Mouse (Mus musculus) cerebellum, postnatal 25 days (tissue): ENCODE measurements around the gene Focad.

ENCODE experiments used
- DNase-seq, 2 experiments: peaks; one replicate each; pipeline ENCODE4 v3.0.0; 2021; ENCODE audit warnings: mixed read lengths in 2 of 2

Gene Focad

DNA sequence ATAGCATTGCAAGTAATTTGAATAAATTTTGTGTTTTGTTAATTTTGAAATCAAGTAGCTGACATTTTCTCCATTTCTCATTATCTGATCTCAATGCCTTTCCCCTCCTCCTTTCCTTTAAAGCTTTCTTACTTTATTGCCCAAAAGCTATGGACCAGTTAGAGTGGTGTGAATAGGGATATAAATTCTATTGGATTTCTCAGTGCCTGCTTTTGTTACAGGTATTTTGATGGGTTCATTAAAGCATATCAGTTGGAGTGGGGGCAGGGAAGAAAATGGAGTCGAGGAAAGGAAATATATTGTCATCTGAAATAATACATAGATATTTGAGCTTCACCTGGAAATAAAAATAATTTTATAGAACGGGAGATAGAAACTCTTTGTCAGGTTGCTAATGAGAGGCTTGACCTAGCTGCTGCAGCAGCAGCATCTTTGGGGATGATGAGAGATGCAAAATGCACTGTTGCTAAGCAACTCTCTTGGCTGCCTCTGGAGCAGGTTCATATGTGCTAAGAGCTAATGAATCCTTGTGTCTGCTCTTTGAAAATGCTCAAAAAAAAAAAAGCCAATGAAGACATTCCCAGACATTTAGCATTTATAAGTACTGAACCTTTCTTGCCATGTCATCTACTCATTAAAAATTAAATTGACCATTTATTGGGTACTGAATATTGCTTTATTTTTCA is 116.9 kb downstream of the Focad start:
- DNase-seq: no peak

DNA sequence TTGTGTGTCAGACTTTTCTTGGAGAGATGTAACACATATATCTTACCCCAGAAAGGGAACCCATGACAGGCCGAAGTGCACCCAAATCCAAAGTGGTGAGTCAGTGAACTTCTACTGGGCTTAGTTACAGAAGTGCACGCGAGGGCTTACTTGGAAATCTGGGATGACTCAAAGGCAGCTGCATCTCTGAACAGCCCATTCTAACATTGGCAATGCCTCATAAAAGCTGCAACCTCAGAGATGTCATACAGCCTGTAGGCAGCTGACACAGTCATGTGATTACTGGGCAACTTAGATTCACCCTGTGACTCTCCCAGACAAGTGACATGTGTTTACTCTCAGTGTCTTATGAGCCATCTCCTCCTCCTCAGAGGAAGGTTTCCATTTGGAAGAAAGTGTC is 119.5 kb downstream of the Focad start:
- no peak for DNase-seq

- no peak for DNase-seq
Observed at GRCm38 (mm10) chr4:88218286-88218685, 123.9 kb downstream of the Focad start.

DNA sequence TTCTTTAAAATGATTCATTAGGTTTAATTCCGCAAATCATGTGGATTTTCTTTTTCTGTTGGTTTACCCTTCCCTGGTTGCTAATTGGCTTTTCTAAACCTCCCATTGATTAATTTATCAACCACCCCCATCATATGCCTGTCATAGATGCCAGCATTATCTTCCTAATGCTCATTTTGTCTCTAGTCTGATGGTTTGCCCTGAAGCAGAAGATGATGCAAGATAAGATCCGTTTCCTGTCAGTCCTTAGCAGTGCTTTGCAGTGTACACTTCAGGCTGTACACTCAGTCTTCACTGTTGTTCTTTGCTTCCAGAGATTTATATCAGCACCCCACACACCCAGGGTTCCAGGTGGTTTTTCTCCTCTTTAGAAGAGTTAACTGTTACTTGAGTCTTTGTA is 124.4 kb downstream of the Focad start:
- DNase-seq: no peak

DNA sequence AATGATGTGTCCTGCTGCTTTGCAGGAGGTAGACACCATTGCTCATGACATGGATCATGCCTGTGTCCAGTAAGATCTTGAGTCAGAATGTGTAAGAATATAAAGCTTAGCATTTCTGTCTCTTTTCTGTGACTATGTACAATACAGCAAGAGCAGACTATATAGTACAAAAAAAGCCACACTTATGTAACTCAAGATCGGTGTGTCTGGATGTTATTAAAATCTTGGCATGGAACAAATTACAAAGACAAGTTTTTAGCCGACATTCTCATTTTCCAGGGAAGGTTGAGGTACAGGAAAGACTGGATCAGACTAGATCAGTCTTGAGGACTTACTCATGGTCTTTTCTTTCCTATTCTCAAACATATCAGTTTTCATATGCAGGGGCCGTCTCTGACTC is 136.9 kb downstream of the Focad start:
- no peak for DNase-seq

- no peak for DNase-seq
Observed at GRCm38 (mm10) chr4:88235941-88236340, 141.5 kb downstream of the Focad start.

- no peak for DNase-seq
Observed at GRCm38 (mm10) chr4:88236926-88237756, 142.7 kb downstream of the Focad start.

DNA sequence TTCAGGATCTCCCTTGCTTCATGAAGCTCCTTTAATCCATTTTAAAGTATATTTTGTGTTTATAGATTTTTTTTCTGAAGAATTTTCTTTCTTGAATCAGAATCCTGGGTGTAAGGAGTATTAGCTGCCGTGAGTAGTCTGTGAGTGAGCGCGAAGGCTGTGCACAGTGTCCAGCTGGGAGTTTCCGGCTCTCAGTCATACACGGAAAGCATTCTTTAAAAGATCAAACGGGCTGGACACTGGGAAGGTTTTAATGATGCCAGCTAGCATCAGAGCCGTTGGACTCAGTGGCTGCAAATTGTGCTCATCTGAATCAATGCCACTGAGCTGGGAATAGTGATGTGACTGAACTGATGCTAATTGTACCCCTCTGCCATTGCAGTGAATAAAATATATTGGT is 143.9 kb downstream of the Focad start:
- peak; percentile 36 to 38 for DNase-seq

- no peak for DNase-seq
Observed at GRCm38 (mm10) chr4:88243834-88244233, 149.4 kb downstream of the Focad start.

GRCm38 (mm10) chr4:88245494-88245893 is 151.1 kb downstream of the Focad start:
- DNase-seq: no peak

DNA sequence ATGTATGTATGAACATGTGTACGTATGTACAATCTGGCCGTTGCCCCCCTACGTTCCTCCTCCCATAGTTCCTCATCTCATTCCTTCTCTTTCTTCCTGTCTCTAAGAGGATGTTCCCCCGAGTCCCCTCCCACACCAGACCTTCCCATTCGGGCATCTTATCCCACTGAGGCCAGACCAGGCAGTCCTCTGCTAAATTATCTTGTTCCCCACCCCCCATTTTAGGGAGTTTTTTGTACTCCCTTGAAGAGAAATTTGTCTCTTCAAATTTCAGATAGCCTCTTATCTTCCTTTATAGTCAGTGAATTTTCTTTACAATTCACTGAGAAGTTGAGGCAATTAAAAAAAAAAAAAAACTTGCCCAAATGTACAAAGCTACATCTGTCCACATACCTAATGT is 166.9 kb downstream of the Focad start:
- DNase-seq: no peak

GRCm38 (mm10) chr4:88264536-88264935 is 170.1 kb downstream of the Focad start:
- no peak for DNase-seq

- peak; percentile 71 to 77 for DNase-seq
Observed at GRCm38 (mm10) chr4:88270408-88271067, 176.1 kb downstream of the Focad start.

GRCm38 (mm10) chr4:88275571-88276041 is 181.2 kb downstream of the Focad start:
- no peak for DNase-seq

DNA sequence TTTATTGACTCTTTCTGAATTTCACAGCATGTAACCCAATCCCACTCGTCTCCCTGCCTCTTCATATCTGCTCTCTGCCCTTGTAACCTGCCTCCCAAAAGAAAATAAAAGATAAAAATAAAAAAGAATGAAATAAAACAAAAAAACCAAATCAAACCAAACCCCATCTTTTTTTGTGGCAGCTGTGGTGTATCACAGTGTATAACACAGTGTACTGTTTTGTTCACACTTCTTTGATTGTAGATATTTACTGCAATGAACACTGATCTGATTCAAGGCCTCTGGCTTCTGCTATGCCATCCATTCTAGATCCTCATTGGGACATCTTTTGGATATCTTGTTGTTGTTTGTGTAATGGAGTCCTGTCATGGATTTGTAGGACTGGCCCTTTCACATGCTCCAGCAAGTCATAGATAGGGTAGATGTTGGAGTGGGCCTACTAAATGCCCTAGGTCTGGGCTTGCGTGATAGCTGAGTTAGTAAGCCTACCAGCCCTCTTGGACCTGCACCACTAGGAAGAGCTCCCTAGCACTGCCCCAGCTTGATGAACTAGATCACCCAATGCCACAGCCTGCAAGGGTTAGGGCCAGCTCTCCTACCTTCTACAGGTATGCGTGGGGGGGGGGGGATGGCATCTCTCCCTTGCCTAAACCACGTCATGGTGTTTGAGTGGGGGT is 181.8 kb downstream of the Focad start:
- no peak for DNase-seq

DNA sequence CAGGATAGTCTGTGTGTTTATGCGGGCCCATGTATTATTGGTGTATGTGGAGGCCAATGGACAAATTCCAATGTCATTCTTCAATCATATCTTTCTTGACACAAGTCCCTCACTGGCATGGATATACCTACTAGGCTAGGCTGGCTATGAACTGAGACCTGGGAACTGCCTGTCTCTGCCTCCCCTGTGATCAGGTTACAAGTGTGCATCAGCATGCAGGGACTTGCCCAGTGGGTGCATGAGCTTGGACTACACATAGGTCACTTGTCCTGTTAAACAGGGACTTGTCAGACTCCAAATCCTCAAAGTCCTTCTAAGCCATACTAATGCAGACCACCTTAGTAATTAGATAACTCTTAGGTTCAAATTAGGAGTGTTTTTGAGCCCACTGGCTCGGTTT is 184.1 kb downstream of the Focad start:
- no peak for DNase-seq

- DNase-seq: no peak
Observed at GRCm38 (mm10) chr4:88280536-88280935, 186.1 kb downstream of the Focad start.

DNA sequence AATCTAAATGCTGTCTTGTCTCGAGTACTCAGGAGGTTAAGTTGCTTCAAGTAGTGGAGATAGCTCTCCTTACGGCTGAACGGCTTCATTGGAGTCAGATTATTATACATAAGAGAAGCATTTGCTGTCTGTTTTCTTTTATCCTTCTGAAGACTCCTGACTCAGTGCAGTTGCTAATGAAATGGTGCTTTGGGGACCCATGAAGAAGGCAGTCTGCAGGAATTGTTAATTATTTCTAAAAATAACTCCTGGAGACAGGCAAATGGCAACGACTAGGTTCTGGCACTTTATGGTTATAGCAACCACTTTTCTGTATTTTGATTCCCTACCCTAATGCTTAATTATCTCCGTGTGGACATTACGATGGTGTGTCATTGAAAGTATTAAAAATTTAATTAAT is 201.1 kb downstream of the Focad start:
- DNase-seq: no peak

GRCm38 (mm10) chr4:88299551-88299950 is 205.1 kb downstream of the Focad start:
- DNase-seq: no peak

- DNase-seq: no peak
Observed at GRCm38 (mm10) chr4:88300832-88301621, 206.6 kb downstream of the Focad start.

- DNase-seq: peak; percentile 23 to 56
Observed at GRCm38 (mm10) chr4:88302291-88302690, 207.9 kb downstream of the Focad start.

DNA sequence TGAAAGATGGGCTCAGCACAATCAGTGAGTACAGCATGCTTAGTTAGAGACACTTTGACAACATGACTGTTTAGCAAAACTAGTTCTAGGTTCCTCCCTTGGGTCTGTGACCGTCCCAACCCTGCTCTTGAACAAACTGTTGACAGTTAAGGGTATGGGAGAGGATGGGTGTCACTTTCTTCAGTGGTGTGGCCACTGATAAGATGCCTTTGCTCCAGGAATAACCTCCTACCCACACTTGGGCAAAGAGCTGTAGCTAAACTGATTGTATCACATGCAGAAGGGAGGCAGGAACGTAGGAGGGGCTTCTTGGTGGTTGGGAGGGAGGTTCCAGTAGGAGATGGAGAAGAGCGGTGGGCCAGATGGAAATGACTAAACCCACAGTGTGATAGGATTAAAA is 213.3 kb downstream of the Focad start:
- no peak for DNase-seq
